Mouse (Mus musculus) heart, embryonic 16.5 days (tissue): Measurements from ENCODE around the gene Ecm1. TPM values are rescaled to one million over a fixed set of nuclear protein-coding genes. Genes with fewer than 3 reads are reported as not detected.
A peak's percentile ranks its signal among the peaks of the same experiment; 100 is the strongest.

Experiments
- ATAC-seq: fragments of 200-750 bp; cut with Nextera tagmentation; replicated peaks from 2 replicates; pipeline ENCODE4 v1.8.0; 2017; ENCODE audit warnings: moderate number of reproducible peaks; ENCODE audit not compliant: insufficient read depth, low FRiP score; ENCODE audit errors: extremely low read depth
- H3K27ac ChIP-seq: fragments of 300-500 bp; sonication (generic); 2 replicates; pipeline ENCODE4 v1.5.1; 2014; ENCODE audit warnings: mild to moderate bottlenecking, low read length, control low read depth, moderate library complexity
- H3K27me3 ChIP-seq: fragments of 300-500 bp; sonication (generic); 2 replicates; pipeline ENCODE4 v1.6.1; 2014; ENCODE audit warnings: low read length, mixed read lengths; ENCODE audit not compliant: control insufficient read depth, insufficient read depth
- H3K36me3 ChIP-seq: fragments of 300-500 bp; sonication (generic); 2 replicates; pipeline ENCODE4 v1.6.1; 2014; ENCODE audit not compliant: control insufficient read depth, insufficient read depth
- H3K4me1 ChIP-seq: fragments of 300-500 bp; sonication (generic); 2 replicates; pipeline ENCODE4 v1.6.1; 2014; ENCODE audit warnings: low read length, mixed read lengths; ENCODE audit not compliant: control insufficient read depth, insufficient read depth
- H3K4me2 ChIP-seq: fragments of 300-500 bp; sonication (generic); 2 replicates; pipeline ENCODE4 v1.6.1; 2014; ENCODE audit warnings: low read depth, mild to moderate bottlenecking, control low read depth, low read length
- H3K4me3 ChIP-seq: fragments of 300-500 bp; sonication (generic); 2 replicates; pipeline ENCODE4 v1.5.1; 2014; ENCODE audit warnings: mild to moderate bottlenecking, control low read depth, low read length
- H3K9ac ChIP-seq: fragments of 300-500 bp; sonication (generic); 2 replicates; pipeline ENCODE4 v1.6.1; 2014; ENCODE audit warnings: low read length, control low read depth
- H3K9me3 ChIP-seq: fragments of 300-500 bp; sonication (generic); replicated peaks from 2 replicates; pipeline ENCODE4 v1.6.1; 2016; ENCODE audit warnings: low read length; ENCODE audit not compliant: control insufficient read depth
- WGBS: fragments of 180-500 bp; shearing (Covaris S2); extraction: QIAGEN DNeasy Blood & Tissue Kit; methylation state at CpG from one replicate; pipeline ENCODE4 v1.1.7; 2014; 5-methylcytosine and 5-hydroxymethylcytosine counted together
- polyA plus RNA-seq: library from polyadenylated mRNA; unstranded; fragments of >200 nt; fragmentation: Nextera tagmentation; extraction: Ambion mirVana; gene quantifications from 2 replicates; pipeline ENCODE4 v1.2.1, GENCODE M21; 2015

Gene Ecm1
- polyA plus RNA-seq, 1 experiment from 2014 or later = 49.2 TPM

- H3K27me3 ChIP-seq = no peaks in the 10 kb centered on the region
- peaks cover 6% of the 10 kb centered on the region for H3K36me3 ChIP-seq
- H3K4me1 ChIP-seq = peaks cover 20% of the 10 kb centered on the region
- H3K9me3 ChIP-seq = no peaks in the 10 kb centered on the region
- H3K4me2 ChIP-seq = no peak overlapping the region
- no peak overlapping the region for H3K4me3 ChIP-seq
- ATAC-seq = no peak
- 83% methylated on average over 9 of the region's 9 CpGs for WGBS
- H3K9ac ChIP-seq = no peak overlapping the region
- peak overlapping the region; percentile 57 for H3K27ac ChIP-seq
These were observed 7.1 kb downstream of the Ecm1 start for GRCm38 (mm10) chr3:95732297-95732696.

DNA sequence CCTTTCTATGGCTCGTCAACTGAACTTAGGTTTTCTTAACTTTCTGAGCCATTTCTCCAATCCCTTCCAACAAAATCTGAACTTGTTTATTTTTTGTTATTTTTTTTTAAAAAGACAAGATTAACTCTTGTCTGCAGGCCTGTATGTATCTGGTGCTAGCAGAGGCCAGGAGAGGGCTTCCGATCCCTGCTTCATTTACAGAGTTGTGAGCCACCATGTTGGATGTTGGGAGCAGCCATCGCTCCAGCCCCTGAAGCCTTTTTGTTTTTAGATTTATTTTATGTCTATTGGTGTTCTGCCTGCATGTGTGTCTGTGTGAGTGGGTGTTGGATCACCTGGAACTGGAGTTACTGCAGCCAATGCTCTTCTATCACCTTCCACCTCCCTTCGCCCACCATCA lies 7.6 kb downstream of the Ecm1 start:
- 95% methylated on average over 4 of the region's 4 CpGs for WGBS
- peaks cover 6% of the 10 kb centered on the region for H3K36me3 ChIP-seq
- no peak for ATAC-seq
- H3K9me3 ChIP-seq = no peaks in the 10 kb centered on the region
- H3K4me2 ChIP-seq = no peak overlapping the region
- peaks cover 20% of the 10 kb centered on the region for H3K4me1 ChIP-seq
- no peak overlapping the region for H3K27ac ChIP-seq
- H3K27me3 ChIP-seq = no peaks in the 10 kb centered on the region
- no peak overlapping the region for H3K4me3 ChIP-seq
- no peak overlapping the region for H3K9ac ChIP-seq

DNA sequence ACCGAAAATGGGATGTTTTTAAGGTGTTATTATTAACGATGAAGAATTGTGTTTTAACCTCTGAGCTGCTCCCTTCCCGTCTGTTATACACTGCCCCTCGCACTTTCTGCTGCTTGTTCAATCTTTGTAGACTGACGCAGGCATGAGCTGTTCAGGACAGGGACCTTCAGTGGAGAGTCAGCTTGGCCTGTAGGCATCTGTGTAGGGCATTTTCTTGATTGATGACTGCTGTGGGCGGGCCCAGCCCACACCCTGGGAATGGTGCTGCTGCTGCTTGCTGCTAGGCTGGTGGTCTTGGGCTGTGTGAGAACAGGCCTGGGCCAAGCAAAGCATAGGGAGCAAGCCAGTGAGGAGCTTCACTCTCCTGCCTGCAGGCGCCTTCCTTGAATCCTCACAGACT lies 8.9 kb downstream of the Ecm1 start:
- Histone ChIP-seq H3K9ac (no peak overlapping the region), H3K4me2 (no peak overlapping the region), H3K9me3 (no peaks in the 10 kb centered on the region), H3K4me1 (peaks cover 15% of the 10 kb centered on the region), H3K4me3 (no peak overlapping the region), H3K36me3 (peaks cover 6% of the 10 kb centered on the region), H3K27me3 (no peaks in the 10 kb centered on the region), H3K27ac (no peak overlapping the region)
- no peak for ATAC-seq
- WGBS = 85% methylated on average over 7 of the region's 7 CpGs

- no peak overlapping the region for H3K9ac ChIP-seq
- H3K4me3 ChIP-seq = no peak overlapping the region
- H3K27me3 ChIP-seq = no peaks in the 10 kb centered on the region
- no peaks in the 10 kb centered on the region for H3K36me3 ChIP-seq
- ATAC-seq = no peak
- H3K4me1 ChIP-seq = peaks cover 15% of the 10 kb centered on the region
- no peak overlapping the region for H3K4me2 ChIP-seq
- peak overlapping the region; percentile 29; the same call in 1 of the 2 replicates for H3K27ac ChIP-seq
- no peaks in the 10 kb centered on the region for H3K9me3 ChIP-seq
- WGBS = 56% methylated on average over 2 of the region's 2 CpGs
These were observed 10.5 kb downstream of the Ecm1 start for GRCm38 (mm10) chr3:95728906-95729305.

DNA sequence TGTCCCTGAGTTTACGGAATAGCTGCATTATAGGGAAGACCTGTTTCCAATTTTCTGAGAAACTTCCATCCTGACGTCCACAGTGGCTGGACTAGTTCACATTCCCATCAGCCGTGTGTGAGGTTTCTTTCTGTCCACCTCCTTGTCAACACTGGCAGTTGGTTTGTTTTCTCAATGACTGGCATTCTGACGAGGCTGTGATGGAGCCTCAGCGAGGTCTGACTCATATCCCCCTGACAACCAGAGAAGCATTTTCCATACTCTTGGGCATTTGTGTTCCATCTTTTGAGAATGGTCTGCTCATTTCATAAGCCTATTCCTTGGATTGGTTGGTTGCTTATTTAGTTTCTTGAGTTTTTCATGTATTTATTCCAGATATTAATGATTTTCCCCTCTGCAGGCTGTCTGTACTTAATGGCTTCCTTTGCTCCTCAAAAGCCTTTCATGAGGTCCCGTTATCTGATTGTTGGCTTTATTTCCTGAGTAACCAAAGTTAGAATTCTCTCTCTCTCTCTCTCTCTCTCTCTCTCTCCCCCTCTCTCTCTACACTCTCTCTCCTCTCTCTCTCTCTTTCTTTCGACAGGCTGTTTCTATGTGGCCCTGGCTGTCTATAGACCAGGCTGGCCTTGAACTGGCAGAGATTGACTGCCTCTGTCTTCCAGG lies 12.5 kb downstream of the Ecm1 start:
- no peaks in the 10 kb centered on the region for H3K36me3 ChIP-seq
- H3K4me1 ChIP-seq = peaks cover 4% of the 10 kb centered on the region; the same call in 1 of the 2 replicates

GRCm38 (mm10) chr3:95725863-95726262 lies 13.5 kb downstream of the Ecm1 start:
- no peak overlapping the region for H3K4me2 ChIP-seq
- H3K4me1 ChIP-seq = peaks cover 4% of the 10 kb centered on the region; the same call in 1 of the 2 replicates
- no peak overlapping the region for H3K27ac ChIP-seq
- no peak for ATAC-seq
- 78% methylated on average over 7 of the region's 7 CpGs for WGBS
- H3K36me3 ChIP-seq = no peaks in the 10 kb centered on the region
- no peak overlapping the region for H3K9ac ChIP-seq
- no peak overlapping the region for H3K4me3 ChIP-seq
- no peaks in the 10 kb centered on the region for H3K27me3 ChIP-seq
- H3K9me3 ChIP-seq = no peaks in the 10 kb centered on the region

More for the DNA sequence above, 12.5 kb downstream of the Ecm1 start:
- ATAC-seq = no peak
- Histone ChIP-seq H3K27me3 (no peaks in the 10 kb centered on the region), H3K4me3 (no peak overlapping the region), H3K9ac (no peak overlapping the region), H3K9me3 (no peaks in the 10 kb centered on the region), H3K27ac (no peak overlapping the region), H3K4me2 (no peak overlapping the region)
- WGBS = 41% methylated on average over 7 of the region's 7 CpGs

DNA sequence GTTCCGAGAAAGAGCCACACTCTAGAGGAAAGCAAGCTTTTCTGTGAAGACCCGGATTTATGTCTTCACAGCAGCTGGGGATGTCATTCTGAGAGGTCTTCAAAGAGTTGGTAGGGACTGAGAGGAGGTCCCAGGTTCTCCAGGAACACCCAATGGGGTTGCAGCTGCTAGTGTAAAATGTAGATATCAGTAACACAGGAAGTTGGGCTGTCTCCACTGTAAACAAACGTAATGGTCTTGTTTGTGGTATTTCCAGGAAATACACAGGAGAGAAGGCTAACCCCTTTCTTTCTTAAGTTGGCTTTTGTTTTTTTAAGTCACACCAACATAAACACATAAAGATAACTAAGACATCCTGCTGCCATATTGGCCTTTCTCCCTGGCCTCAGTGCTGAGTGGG lies 17.0 kb downstream of the Ecm1 start:
- Histone ChIP-seq H3K9me3 (no peaks in the 10 kb centered on the region), H3K36me3 (no peaks in the 10 kb centered on the region), H3K4me3 (no peak overlapping the region), H3K27ac (no peak overlapping the region), H3K4me2 (no peak overlapping the region), H3K27me3 (no peaks in the 10 kb centered on the region), H3K9ac (no peak overlapping the region), H3K4me1 (no peaks in the 10 kb centered on the region)
- WGBS = 67% methylated on average over 3 of the region's 3 CpGs
- ATAC-seq = 0 out of 2 replicates have a peak, but pooled peaks have one; percentile 28

DNA sequence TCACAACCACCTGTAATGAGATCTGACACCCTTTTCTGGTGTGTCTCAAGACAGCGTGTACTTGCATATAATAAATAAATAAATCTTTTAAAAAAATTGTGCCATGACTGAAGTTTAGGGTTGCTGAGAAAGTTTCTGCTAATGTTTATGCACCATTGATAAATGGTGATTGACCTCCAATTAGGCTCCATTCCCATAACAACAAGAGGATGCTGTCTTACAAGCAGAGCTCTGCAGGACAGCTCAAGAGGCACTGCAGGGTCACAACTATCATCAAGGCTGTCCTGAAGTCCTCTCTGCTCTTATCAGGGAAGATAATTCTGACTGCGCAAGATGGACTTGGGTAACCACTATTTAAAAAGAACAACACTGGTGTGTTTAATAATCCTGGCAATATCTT lies 21.2 kb downstream of the Ecm1 start:
- no peak overlapping the region for H3K4me3 ChIP-seq
- WGBS = 80% methylated on average over 2 of the region's 2 CpGs
- H3K9me3 ChIP-seq = peaks cover 2% of the 10 kb centered on the region; the same call in 1 of the 2 replicates

DNA sequence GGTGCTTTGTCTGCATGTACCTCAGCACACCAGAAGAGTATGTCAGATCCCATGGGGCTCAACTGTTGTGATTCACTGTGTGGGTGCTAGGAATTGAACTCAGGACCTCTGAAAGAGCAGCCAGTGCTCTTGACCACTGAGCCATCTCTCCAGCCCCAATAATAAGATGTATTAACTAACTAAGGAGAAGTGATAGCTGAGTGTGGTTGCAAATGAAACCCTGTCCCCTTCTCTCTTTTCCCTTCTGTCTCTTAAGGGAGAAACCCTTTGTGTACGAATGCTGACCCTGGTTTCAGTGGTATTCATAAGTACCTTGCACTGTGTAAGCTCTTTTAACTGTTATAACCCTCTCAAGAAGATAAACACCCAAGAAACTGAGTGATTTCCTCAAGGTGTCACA lies 23.3 kb downstream of the Ecm1 start:
- H3K4me1 ChIP-seq = no peaks in the 10 kb centered on the region
- WGBS = 81% methylated on average over 1 of the region's 1 CpGs
- no peaks in the 10 kb centered on the region for H3K36me3 ChIP-seq
- no peak overlapping the region for H3K9ac ChIP-seq
- no peak overlapping the region for H3K27ac ChIP-seq
- no peak overlapping the region for H3K4me2 ChIP-seq
- ATAC-seq = no peak
- H3K9me3 ChIP-seq = peaks cover 5% of the 10 kb centered on the region; the same call in 1 of the 2 replicates
- no peaks in the 10 kb centered on the region for H3K27me3 ChIP-seq
- H3K4me3 ChIP-seq = no peak overlapping the region

More for the DNA sequence above, 21.2 kb downstream of the Ecm1 start:
- no peak overlapping the region for H3K9ac ChIP-seq
- no peak overlapping the region for H3K27ac ChIP-seq
- H3K36me3 ChIP-seq = no peaks in the 10 kb centered on the region
- no peak overlapping the region for H3K4me2 ChIP-seq
- ATAC-seq = no peak
- H3K4me1 ChIP-seq = no peaks in the 10 kb centered on the region
- H3K27me3 ChIP-seq = no peaks in the 10 kb centered on the region
